13 mouse cellular contexts compared by ENCODE assay signal in genomic region chr12:104718956-104719355, GRCm38 (mm10). TPM values are rescaled to one million over a fixed set of nuclear protein-coding genes. Genes with fewer than 3 reads are reported as not detected.
DNase-seq lines count a peak whose midpoint lies in the region; ATAC-seq and TF ChIP-seq lines count a peak whose summit lies in the region.
"Had no signal": no experiment of that assay in that cellular context is flagged by ENCODE, and none has a peak within 500 bp of the region (broad histone marks: within the 10 kb centered on the region; RNA-seq: fewer than 3 reads in every experiment).

No protein-coding gene starts in this region.

- peak; percentile 67; the same call in 1 of the 2 replicates for ATAC-seq in embryonic facial prominence, embryonic 15.5 days (ENCODE audit: insufficient number of reproducible peaks, low FRiP score, low TSS enrichment, low read depth)
- ATAC-seq in erythroblast, adult 5-6 weeks (replicated peaks; ENCODE audit: low FRiP score, poor library complexity, severe bottlenecking) = no peak

- no peak overlapping the region for H3K4me3 ChIP-seq in gastrocnemius, adult 2 months
- no peak overlapping the region for H3K4me3 ChIP-seq in left cerebral cortex, adult 2 months
- H3K4me3 ChIP-seq in MEL (ENCODE audit: control insufficient read depth in 1 of 2, insufficient read depth in 1 of 2, low read depth in 2 of 2, low read length in 2 of 2) = no peak overlapping the region
- H3K4me3 ChIP-seq in embryonic facial prominence, embryonic 15.5 days (replicated peaks) = no peak overlapping the region
- H3K4me3 ChIP-seq: kidney, embryonic 15.5 days; liver, embryonic 13.5 days; megakaryocyte, embryonic 14.5 days had no signal

- intact Hi-C loops in gastrocnemius, adult 2 months (cut with DNase I) = no loop called here
- intact Hi-C loops in gastrocnemius, postnatal 36 days (cut with DNase I) = no loop called here
- intact Hi-C loops in left cerebral cortex, adult 2 months (cut with DNase I) = no loop called here
- intact Hi-C loops in left cerebral cortex, postnatal 10 days (cut with DNase I) = no loop called here

- peaks cover 0 to 4% of the 10 kb centered on the region in 2 experiments; a peak in 2 of 4 replicates for H3K36me3 ChIP-seq in MEL (ENCODE audit: control insufficient read depth in 1 of 2, insufficient read depth in 2 of 2, low read length in 2 of 2)
- peaks cover 51% of the 10 kb centered on the region for H3K36me3 ChIP-seq in embryonic facial prominence, embryonic 15.5 days

- no peak overlapping the region for H3K27ac ChIP-seq in gastrocnemius, adult 2 months
- H3K27ac ChIP-seq in left cerebral cortex, adult 2 months = no peak overlapping the region
- H3K27ac ChIP-seq in MEL (ENCODE audit: control insufficient read depth, low read depth, low read length) = no peak overlapping the region
- H3K27ac ChIP-seq in embryonic facial prominence, embryonic 15.5 days (replicated peaks) = no peak overlapping the region
- H3K27ac ChIP-seq: kidney, embryonic 15.5 days; liver, embryonic 13.5 days had no signal

- H3K27me3 ChIP-seq in MEL (ENCODE audit: control insufficient read depth in 1 of 2, insufficient read depth in 2 of 2, low read length in 2 of 2) = no peaks in the 10 kb centered on the region
- no peaks in the 10 kb centered on the region for H3K27me3 ChIP-seq in embryonic facial prominence, embryonic 15.5 days
- H3K27me3 ChIP-seq: kidney, embryonic 15.5 days; liver, embryonic 13.5 days; megakaryocyte, embryonic 14.5 days had no signal

- DNase-seq in gastrocnemius, adult 2 months = no peak
- no peak for DNase-seq in gastrocnemius, postnatal 36 days
- DNase-seq in left cerebral cortex, adult 2 months (ENCODE audit: extremely low spot score in 1 of 2, low spot score in 2 of 2) = no peak
- DNase-seq in left cerebral cortex, postnatal 10 days (ENCODE audit: extremely low spot score in 1 of 2, low spot score in 2 of 2) = no peak
- peak; percentile 23 for DNase-seq in MEL (ENCODE audit: low read depth, low spot score)
- DNase-seq in Muller cell, postnatal 12 days (ENCODE audit: inconsistent ontology term) = no peak
- DNase-seq: liver, embryonic 13.5 days; right cerebral cortex, postnatal 14 days; thymus, postnatal 36 days had no signal

- 72% methylated on average over 5 of the region's 5 CpGs for WGBS in embryonic facial prominence, embryonic 15.5 days

- H3K4me1 ChIP-seq in MEL (ENCODE audit: control insufficient read depth in 1 of 2, insufficient read depth in 2 of 2, low read length in 2 of 2) = no peaks in the 10 kb centered on the region
- H3K4me1 ChIP-seq in embryonic facial prominence, embryonic 15.5 days = peaks cover 9% of the 10 kb centered on the region; the same call in 1 of the 2 replicates
- H3K4me1 ChIP-seq: kidney, embryonic 15.5 days; liver, embryonic 13.5 days had no signal

- no peak for TF ChIP-seq EP300 in MEL (IDR thresholded peaks at IDR 0.05; ENCODE audit: low read depth in 1 of 2, low read length in 2 of 2)

- H3K4me2 ChIP-seq in embryonic facial prominence, embryonic 15.5 days (replicated peaks) = no peak overlapping the region
- H3K4me2 ChIP-seq: kidney, embryonic 15.5 days; liver, embryonic 13.5 days had no signal

- peaks cover 2% of the 10 kb centered on the region; the same call in 1 of the 2 replicates for H3K79me2 ChIP-seq in MEL (ENCODE audit: control insufficient read depth, insufficient read depth, low read length, poor library complexity)

- no peak for TF ChIP-seq RAD21 in MEL (IDR thresholded peaks at IDR 0.05; ENCODE audit: low read depth, low read length)

- TF ChIP-seq POLR2A in MEL (IDR thresholded peaks at IDR 0.05; ENCODE audit: control insufficient read depth in 1 of 2, insufficient read depth in 1 of 2, low read depth in 1 of 2, low read length in 2 of 2, poor library complexity in 1 of 2) = no peak

- no peaks in the 10 kb centered on the region for H3K9me3 ChIP-seq in MEL (replicated peaks; ENCODE audit: insufficient read depth, low read length)
- H3K9me3 ChIP-seq in embryonic facial prominence, embryonic 15.5 days (replicated peaks) = no peaks in the 10 kb centered on the region
- H3K9me3 ChIP-seq: kidney, embryonic 15.5 days; liver, embryonic 13.5 days; megakaryocyte, embryonic 14.5 days had no signal

- TF ChIP-seq CTCF in gastrocnemius, adult 2 months (IDR thresholded peaks at IDR 0.05) = 0 out of 2 replicates have a peak, but pooled peaks have one; percentile 1
- TF ChIP-seq CTCF in left cerebral cortex, adult 2 months (IDR thresholded peaks at IDR 0.05) = peak; percentile 7
- TF ChIP-seq CTCF in MEL (IDR thresholded peaks at IDR 0.05 in 2 of 3, conservative IDR thresholded peaks at IDR 0.05 in 1 of 3; ENCODE audit: control insufficient read depth in 1 of 3, insufficient read depth in 1 of 3, low read depth in 2 of 3, low read length in 3 of 3, poor library complexity in 1 of 3, severe bottlenecking in 1 of 3) = no peak

- no peak overlapping the region for H3K9ac ChIP-seq in MEL (ENCODE audit: control insufficient read depth, low read depth, low read length, poor library complexity, severe bottlenecking)
- no peak overlapping the region for H3K9ac ChIP-seq in embryonic facial prominence, embryonic 15.5 days
- H3K9ac ChIP-seq: kidney, embryonic 15.5 days; liver, embryonic 13.5 days had no signal

TF ChIP-seq in MEL, 35 proteins besides CTCF, POLR2A, EP300 and RAD21:
- TF ChIP-seq POLR2AphosphoS2 (IDR thresholded peaks at IDR 0.05; ENCODE audit: low read length) (no peak), BHLHE40 (IDR thresholded peaks at IDR 0.05; ENCODE audit: borderline replicate concordance, low read depth, low read length) (no peak), MAZ (IDR thresholded peaks at IDR 0.05; ENCODE audit: low read depth, low read length) (no peak), TAL1 (IDR thresholded peaks at IDR 0.05; ENCODE audit: low read length) (no peak), MXI1 (IDR thresholded peaks at IDR 0.05; ENCODE audit: low read depth, low read length) (no peak), RCOR1 (IDR thresholded peaks at IDR 0.05; ENCODE audit: low read depth, low read length) (no peak), ZKSCAN1 (IDR thresholded peaks at IDR 0.05; ENCODE audit: low read depth, low read length) (no peak), GABPA (IDR thresholded peaks at IDR 0.05; ENCODE audit: low read depth, low read length) (no peak), MYB (IDR thresholded peaks at IDR 0.05; ENCODE audit: low read depth, low read length) (no peak), TBP (IDR thresholded peaks at IDR 0.05; ENCODE audit: low read depth, low read length) (no peak), SMC3 (IDR thresholded peaks at IDR 0.05; ENCODE audit: low read depth, low read length) (no peak), USF1 (IDR thresholded peaks at IDR 0.05; ENCODE audit: low read depth, low read length) (no peak), JUND (IDR thresholded peaks at IDR 0.05; ENCODE audit: low read depth, low read length) (no peak), ELF1 (IDR thresholded peaks at IDR 0.05; ENCODE audit: low read depth, low read length) (no peak), CHD2 (IDR thresholded peaks at IDR 0.05; ENCODE audit: low read length) (no peak), POLR2AphosphoS5 (IDR thresholded peaks at IDR 0.05; ENCODE audit: borderline replicate concordance, low read depth, low read length) (no peak), MAFK (IDR thresholded peaks at IDR 0.05; ENCODE audit: borderline replicate concordance, low read depth, low read length) (no peak)

RNA-seq across cellular contexts. Expression of gene Dicer1, which starts 32.8 kb away (rescaled TPM):
- 10 to 100 TPM; 35.0 to 38.0 TPM for total RNA-seq in gastrocnemius, adult 2 months (2021)
- total RNA-seq in gastrocnemius, postnatal 36 days (2021) = 10 to 100 TPM; 29.9 to 34.9 TPM
- 10 to 100 TPM; 38.9 to 42.7 TPM for total RNA-seq in left cerebral cortex, adult 2 months (2021)
- total RNA-seq in left cerebral cortex, postnatal 10 days (2021) = 10 to 100 TPM; 63.3 to 64.7 TPM
- total RNA-seq in MEL (2012; rRNA removed) = 14.6 and 16.7 TPM in 2 replicates
- polyA plus RNA-seq in MEL (2012; ENCODE audit: insufficient read depth in 1 of 2, insufficient read length in 2 of 2, low read depth in 1 of 2, low replicate concordance in 2 of 2, missing spikeins in 1 of 2) = 10 to 100 TPM in 1 of 2 experiments, not detected in 1; 25.9 TPM
- polyA plus RNA-seq in embryonic facial prominence, embryonic 15.5 days (2015; fragmentation: Nextera tagmentation; extraction: Ambion mirVana) = 30.7 and 32.8 TPM in 2 replicates
- 4.8 and 12.9 TPM in 2 replicates for total RNA-seq in erythroblast, adult 5-6 weeks (2015; ENCODE audit: low replicate concordance)
- 4.4 and 7.8 TPM in 2 replicates for total RNA-seq in erythroblast, adult 5-6 weeks (2017; ENCODE audit: low replicate concordance)

Comparison
In these comparisons a context has a peak if more than half of its experiments do, and no peak if none do; other contexts are left out.
1. CTCF ChIP-seq: peak in gastrocnemius, adult 2 months (single experiment) and left cerebral cortex, adult 2 months (single experiment); none in MEL (0 of 3).